Mouse (Mus musculus): ENCODE measurements around the gene C1qtnf7. TPM values are rescaled to one million over a fixed set of nuclear protein-coding genes. Genes with fewer than 3 reads are reported as not detected.

C1qtnf7 gene
- total RNA-seq, 2 experiments from 2014 or later: 0.35 to 1.1 TPM

- no peak for DNase-seq
- intact Hi-C loops (cut with DNase I): no loop called here
These were observed 86.3 kb downstream of the C1qtnf7 start for GRCm38 (mm10) chr5:43601601-43602000.

- no peak for DNase-seq
- intact Hi-C loops (cut with DNase I): no loop called here
These were observed 87.2 kb downstream of the C1qtnf7 start for GRCm38 (mm10) chr5:43602518-43602917.

GRCm38 (mm10) chr5:43603559-43603958, 88.2 kb downstream of the C1qtnf7 start:
- DNase-seq: no peak
- intact Hi-C loops (cut with DNase I): no loop called here

DNA sequence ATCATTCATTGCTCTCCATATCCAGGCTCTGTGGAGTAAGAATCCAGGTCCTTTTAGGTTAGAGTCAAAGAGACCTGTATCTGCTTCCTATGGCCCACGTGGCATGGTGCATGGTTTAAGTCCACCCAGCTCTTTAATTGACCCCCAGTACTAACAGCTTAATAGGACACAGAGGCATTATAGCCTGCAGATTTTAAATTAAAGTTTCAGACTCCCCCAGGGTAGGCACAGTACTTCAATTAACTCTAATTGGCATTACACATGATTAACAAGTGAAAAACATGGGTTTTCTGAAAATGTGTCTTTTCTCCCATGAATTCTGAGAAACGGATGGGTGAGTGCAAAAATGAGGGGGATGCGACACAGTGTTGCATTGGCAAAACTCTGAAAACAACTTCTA, 92.7 kb downstream of the C1qtnf7 start:
- DNase-seq: no peak
- intact Hi-C loops (cut with DNase I): no loop called here

DNA sequence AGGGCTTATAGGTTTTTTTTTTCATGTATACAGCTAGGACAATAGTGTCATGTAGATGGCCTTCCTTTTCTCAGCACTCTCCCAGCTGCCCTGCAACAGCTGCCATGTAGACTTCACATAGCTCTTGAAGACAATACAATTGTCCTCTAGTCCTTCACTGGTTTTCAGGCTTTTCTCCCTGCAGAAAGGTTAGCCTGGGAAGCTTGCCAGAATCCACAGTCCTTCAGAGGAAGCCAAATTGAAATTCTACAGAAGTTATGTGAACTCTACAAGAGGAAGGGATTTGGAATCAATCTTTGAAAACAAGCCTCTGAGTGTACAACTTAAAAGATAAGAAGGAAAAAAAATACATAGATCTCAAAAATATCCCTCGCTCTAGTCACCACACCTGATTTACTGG, 94.4 kb downstream of the C1qtnf7 start:
- no peak for DNase-seq
- intact Hi-C loops (cut with DNase I): no loop called here

DNA sequence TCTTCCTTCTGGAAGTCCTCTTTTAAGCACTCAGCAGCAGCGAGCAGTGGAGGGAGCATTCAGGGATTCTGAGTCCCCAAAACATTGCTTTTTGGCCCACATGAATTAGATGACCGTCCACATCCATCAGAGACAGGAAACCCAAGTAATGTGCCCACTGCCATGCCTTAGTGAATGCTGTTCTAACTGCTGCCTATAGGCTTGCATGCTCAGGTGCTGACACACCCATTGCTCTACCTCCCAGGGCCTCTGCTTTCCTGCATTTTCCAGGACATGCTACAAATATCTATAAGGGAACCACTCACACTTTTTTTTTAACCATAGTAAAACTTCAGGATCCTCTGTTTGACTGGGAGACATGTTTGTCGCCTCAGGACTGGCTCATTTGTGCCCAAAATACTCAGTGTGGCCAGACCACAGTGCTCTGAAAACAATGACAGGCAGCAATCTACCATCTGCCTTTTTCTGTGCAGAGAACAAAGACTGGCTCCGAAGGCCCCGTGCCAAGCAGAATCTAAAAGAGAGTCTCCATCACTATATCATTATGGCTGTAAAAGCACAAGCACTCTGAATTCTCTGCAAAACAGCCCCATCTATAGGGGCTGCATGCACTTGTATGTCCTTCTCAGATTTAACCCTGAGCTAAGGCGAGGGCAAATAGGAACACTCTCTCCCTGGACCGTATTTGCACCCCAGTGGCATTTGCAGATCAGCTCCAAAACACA, 106.4 kb downstream of the C1qtnf7 start:
- no peak for DNase-seq
- intact Hi-C loops (cut with DNase I): no loop called here

- intact Hi-C loops (cut with DNase I): no loop called here
- no peak for DNase-seq
These were observed 110.1 kb downstream of the C1qtnf7 start for GRCm38 (mm10) chr5:43625407-43625806.

GRCm38 (mm10) chr5:43634071-43634601, 118.8 kb downstream of the C1qtnf7 start:
- intact Hi-C loops (cut with DNase I): loop anchor here (2.0 kb wide), 1 partner anchor 209 kb away; no protein-coding TSS in a partner anchor
- DNase-seq: no peak

DNA sequence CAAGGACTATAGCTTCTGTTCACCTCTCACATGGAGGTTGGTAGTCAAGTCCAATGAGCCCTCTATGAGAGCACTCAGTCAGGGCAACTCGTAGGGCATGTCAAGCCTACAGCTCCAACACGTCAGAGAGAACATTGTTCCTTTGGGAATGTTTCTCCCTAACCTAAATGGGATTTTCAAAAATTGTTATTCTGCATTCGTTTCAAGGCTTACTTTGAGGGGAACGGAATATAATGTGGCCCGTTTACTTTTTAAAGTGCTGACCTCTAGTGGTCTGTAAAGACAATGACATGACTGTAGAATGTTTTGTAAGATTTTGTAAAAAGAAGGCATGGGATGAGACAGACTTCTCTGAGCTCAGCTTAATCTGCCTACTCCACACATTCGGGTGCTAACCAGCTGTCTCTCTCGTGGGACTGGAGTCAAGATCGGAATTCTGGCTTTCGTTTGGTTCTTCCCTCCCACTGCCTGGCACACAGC, 119.3 kb downstream of the C1qtnf7 start:
- no peak for DNase-seq
- intact Hi-C loops (cut with DNase I): loop anchor here (2.0 kb wide), 1 partner anchor 210 kb away; no protein-coding TSS in a partner anchor

DNA sequence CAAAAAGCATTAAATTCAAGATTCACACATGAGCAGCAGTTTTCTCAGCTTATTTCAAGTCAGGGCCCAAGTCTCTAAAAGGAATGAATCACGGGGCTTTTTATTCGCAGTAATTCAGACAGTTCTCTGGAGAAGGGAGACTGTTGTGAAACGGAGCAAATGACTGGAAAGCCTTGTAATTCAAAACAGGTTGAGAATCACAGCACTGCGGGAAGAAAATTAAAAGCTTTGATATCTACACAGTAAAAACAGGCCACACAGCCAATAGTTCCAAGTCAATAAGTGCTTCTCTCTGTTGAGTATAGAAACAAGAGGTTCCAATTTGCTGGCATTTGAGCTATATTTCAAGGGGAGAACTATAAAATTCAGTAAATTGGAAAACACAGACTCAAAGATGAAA, 129.7 kb downstream of the C1qtnf7 start:
- DNase-seq: no peak
- intact Hi-C loops (cut with DNase I): no loop called here

DNA sequence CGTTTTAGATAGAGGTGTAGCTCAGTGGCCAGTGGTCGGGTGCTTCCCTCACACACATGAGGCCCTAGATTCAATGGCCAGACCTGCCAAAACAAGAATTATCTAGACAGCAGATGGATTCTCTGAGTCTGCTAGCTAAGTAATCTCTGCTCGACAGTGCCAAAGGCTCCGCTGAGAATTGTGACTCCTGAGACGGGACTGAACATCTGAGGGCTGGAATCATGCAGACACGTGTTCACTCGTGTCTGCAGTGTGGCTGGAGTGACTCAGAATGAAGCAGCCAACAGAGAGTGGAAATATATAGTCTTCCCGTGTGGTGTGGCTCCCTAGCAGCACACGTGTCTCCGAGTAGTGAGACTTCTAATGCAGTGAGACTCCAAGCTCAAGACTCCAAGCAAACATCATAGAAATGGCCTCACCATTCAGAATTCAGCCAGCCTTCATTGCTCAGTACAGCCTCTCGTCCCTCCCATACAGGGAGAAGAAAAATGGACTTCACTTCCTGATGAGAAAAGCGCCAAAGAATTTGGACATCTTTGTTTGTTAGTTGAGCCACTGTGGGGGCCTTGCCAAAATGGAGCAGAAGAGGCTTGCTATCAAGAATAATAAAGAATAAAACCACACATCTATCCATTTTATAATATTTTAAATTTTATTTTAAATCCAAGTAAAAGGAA, 131.9 kb downstream of the C1qtnf7 start:
- intact Hi-C loops (cut with DNase I): no loop called here
- DNase-seq: no peak

DNA sequence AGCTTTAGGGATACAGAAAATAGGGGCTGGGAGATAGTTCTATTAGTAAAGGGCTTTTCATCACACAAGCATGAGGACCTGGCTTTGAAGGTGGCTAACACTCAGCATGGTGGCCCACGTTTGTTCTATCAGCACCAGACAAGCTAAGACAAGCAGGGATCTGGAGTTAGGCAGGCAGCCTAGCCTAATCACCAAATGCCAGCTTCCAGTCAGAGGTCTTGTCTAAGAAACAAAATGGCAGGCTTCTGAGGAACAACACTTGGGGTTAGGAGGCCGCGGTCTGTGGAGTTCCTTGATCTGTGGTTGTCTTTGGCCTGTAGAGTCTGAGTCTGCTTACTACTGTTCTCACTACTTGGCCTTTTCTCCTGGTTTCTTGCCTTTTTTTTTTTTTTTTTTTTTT, 146.2 kb downstream of the C1qtnf7 start:
- DNase-seq: no peak
- intact Hi-C loops (cut with DNase I): no loop called here

GRCm38 (mm10) chr5:43661997-43662961, 146.9 kb downstream of the C1qtnf7 start, which contains the start of gene Cc2d2a:
Gene Cc2d2a, plus strand, starts transcription at chr5:43662346.
- intact Hi-C loops (cut with DNase I): no loop called here
- DNase-seq: peak in 1 of 2 experiments; percentile 54

GRCm38 (mm10) chr5:43663531-43663930, 148.2 kb downstream of the C1qtnf7 start:
- DNase-seq: no peak
- intact Hi-C loops (cut with DNase I): no loop called here

DNA sequence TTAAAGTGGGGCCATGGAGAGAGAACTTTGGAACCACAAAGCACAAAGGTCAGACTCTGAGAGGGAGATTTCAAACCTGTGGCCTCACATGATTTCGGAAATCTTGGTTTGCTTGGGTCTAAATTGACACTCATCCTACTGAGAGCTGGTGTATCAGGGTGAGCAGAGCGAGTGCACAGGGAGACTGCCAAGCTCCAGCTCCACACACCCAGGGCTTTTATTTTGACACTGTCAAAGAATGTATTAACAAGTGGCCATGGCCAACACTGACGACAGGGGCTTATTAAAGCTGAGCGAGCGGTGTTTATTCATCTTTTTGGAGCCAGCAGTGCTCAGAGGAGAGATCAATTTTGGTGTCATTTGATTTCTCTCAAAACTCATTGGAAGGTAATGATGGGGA, 149.8 kb downstream of the C1qtnf7 start:
- intact Hi-C loops (cut with DNase I): no loop called here
- DNase-seq: peak in 1 of 2 experiments; percentile 15

Other genes starting within 250 kb of the C1qtnf7 start
- 1 to 10 TPM; 5.0 to 5.9 TPM for gene Cc2d2a, start 146.8 kb downstream of the C1qtnf7 start, total RNA-seq (2021)

All from gastrocnemius, postnatal 36 days (tissue).